Mouse (Mus musculus): Measurements from ENCODE around the gene Gm3233. TPM values are rescaled to one million over a fixed set of nuclear protein-coding genes. Genes with fewer than 3 reads are reported as not detected.
"Not testable (repeated sequence)": the region's sequence is repeated elsewhere in the genome, so short reads cannot be mapped to it uniquely, and the experiment has no call there.

The Gm3233 gene
- total and polyA plus RNA-seq, 3 experiments, result not detected

DNA sequence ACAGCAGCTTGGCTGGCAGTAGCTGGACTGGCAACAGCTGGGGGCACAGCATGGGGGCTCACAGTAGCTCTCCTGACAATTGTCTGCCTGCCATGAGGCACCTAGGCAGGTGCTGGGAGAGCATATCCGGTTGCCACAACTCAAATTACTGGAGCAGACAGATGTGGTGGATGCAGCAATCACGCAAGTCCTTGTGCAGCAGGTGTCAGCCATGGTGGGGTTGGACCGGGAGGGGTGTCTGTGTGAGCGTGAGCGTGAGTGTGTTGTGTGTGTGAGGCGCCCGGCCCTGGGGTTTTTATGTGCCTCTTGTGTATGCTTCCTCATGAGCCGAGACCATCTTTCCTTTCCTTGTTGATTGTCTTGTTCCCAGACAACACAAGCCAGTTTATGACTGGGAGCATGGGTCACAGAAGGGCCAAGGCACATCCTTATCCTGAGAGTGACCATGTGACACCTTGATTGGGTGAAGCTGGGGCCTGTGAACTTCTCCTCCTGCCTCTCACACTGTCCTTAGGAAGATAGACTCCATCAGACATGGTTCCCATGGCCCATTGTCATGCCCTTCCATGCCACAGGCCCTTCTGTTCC, 39.5 kb upstream of the Gm3233 start, which contains the start of gene Gm19668:
Gene Gm19668 (minus strand): TSS at position 213 of the 588 bp plus-strand sequence.
- Histone ChIP-seq H3K9me3 (replicated peaks; ENCODE audit: insufficient read depth, low read length) (no peaks in the 10 kb centered on the region), H3K4me3 (ENCODE audit: control insufficient read depth in 1 of 2, insufficient read depth in 1 of 2, low read depth in 2 of 2, low read length in 2 of 2) (no peak within 1 kb of the TSS), H3K27ac (ENCODE audit: control insufficient read depth, low read depth, low read length) (no peak within 1 kb of the TSS), H3K9ac (ENCODE audit: control insufficient read depth, low read depth, low read length, poor library complexity, severe bottlenecking) (no peak within 1 kb of the TSS), H3K27me3 (ENCODE audit: control insufficient read depth in 1 of 2, insufficient read depth in 2 of 2, low read length in 2 of 2) (peaks cover 5 to 8% of the 10 kb centered on the region in 2 experiments), H3K79me2 (ENCODE audit: control insufficient read depth, insufficient read depth, low read length, poor library complexity) (no peaks in the 10 kb centered on the region), H3K36me3 (ENCODE audit: control insufficient read depth in 1 of 2, insufficient read depth in 2 of 2, low read length in 2 of 2) (no peaks in the 10 kb centered on the region), H3K4me1 (ENCODE audit: control insufficient read depth in 1 of 2, insufficient read depth in 2 of 2, low read length in 2 of 2) (no peaks in the 10 kb centered on the region)
- DNase-seq (ENCODE audit: low read depth, low spot score), result no peak
- TF ChIP-seq USF2 (IDR thresholded peaks at IDR 0.05; ENCODE audit: borderline replicate concordance in 1 of 2, insufficient read depth in 1 of 2, low read depth in 1 of 2, low read length in 2 of 2) (no peak), EP300 (IDR thresholded peaks at IDR 0.05; ENCODE audit: low read depth in 1 of 2, low read length in 2 of 2) (no peak), USF1 (IDR thresholded peaks at IDR 0.05; ENCODE audit: low read depth, low read length) (no peak), NELFE (IDR thresholded peaks at IDR 0.05; ENCODE audit: low read depth, low read length) (no peak), MAZ (IDR thresholded peaks at IDR 0.05; ENCODE audit: low read depth, low read length) (no peak), UBTF (IDR thresholded peaks at IDR 0.05; ENCODE audit: borderline replicate concordance, insufficient read depth, low read depth, low read length) (no peak), MYB (IDR thresholded peaks at IDR 0.05; ENCODE audit: low read depth, low read length) (no peak), JUND (IDR thresholded peaks at IDR 0.05; ENCODE audit: low read depth, low read length) (no peak), TBP (IDR thresholded peaks at IDR 0.05; ENCODE audit: low read depth, low read length) (no peak)

GRCm38 (mm10) chr10:77798164-77798920, 38.9 kb upstream of the Gm3233 start:
- H3K9ac ChIP-seq (ENCODE audit: control insufficient read depth, low read depth, low read length, poor library complexity, severe bottlenecking); H3K4me1 ChIP-seq (ENCODE audit: control insufficient read depth in 1 of 2, insufficient read depth in 2 of 2, low read length in 2 of 2); H3K79me2 ChIP-seq (ENCODE audit: control insufficient read depth, insufficient read depth, low read length, poor library complexity); H3K9me3 ChIP-seq (replicated peaks; ENCODE audit: insufficient read depth, low read length); H3K27ac ChIP-seq (ENCODE audit: control insufficient read depth, low read depth, low read length); H3K36me3 ChIP-seq (ENCODE audit: control insufficient read depth in 1 of 2, insufficient read depth in 2 of 2, low read length in 2 of 2); DNase-seq (ENCODE audit: low read depth, low spot score); H3K27me3 ChIP-seq (ENCODE audit: control insufficient read depth in 1 of 2, insufficient read depth in 2 of 2, low read length in 2 of 2); H3K4me3 ChIP-seq (ENCODE audit: control insufficient read depth in 1 of 2, insufficient read depth in 1 of 2, low read depth in 2 of 2, low read length in 2 of 2): not testable (repeated sequence)

DNA sequence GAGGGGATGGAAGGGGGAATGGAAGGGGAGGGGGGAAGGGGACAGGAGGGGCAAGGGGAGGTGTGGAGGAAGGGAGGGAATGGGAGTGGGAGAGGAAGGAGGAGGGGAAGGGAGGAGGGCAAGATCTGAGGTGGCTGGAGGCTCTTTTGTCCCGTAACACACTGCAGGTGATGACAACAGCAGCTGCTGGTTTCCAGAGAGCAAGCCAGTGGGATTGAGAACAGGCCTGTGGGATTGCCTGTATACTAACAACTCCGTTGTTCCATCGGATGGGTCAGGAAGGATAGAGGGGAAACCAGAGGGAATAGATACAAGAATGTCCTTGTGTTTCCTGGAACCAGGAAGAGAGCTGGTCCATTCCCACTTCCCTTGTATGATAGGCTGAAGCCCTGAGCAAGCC, 38.2 kb upstream of the Gm3233 start:
- Histone ChIP-seq H3K9me3 (replicated peaks; ENCODE audit: insufficient read depth, low read length) (no peaks in the 10 kb centered on the region), H3K27me3 (ENCODE audit: control insufficient read depth in 1 of 2, insufficient read depth in 2 of 2, low read length in 2 of 2) (peaks cover 0 to 6% of the 10 kb centered on the region in 2 experiments), H3K4me1 (ENCODE audit: control insufficient read depth in 1 of 2, insufficient read depth in 2 of 2, low read length in 2 of 2) (no peaks in the 10 kb centered on the region), H3K4me3 (ENCODE audit: control insufficient read depth in 1 of 2, insufficient read depth in 1 of 2, low read depth in 2 of 2, low read length in 2 of 2) (no peak overlapping the region), H3K79me2 (ENCODE audit: control insufficient read depth, insufficient read depth, low read length, poor library complexity) (no peaks in the 10 kb centered on the region), H3K27ac (ENCODE audit: control insufficient read depth, low read depth, low read length) (no peak overlapping the region), H3K9ac (ENCODE audit: control insufficient read depth, low read depth, low read length, poor library complexity, severe bottlenecking) (no peak overlapping the region), H3K36me3 (ENCODE audit: control insufficient read depth in 1 of 2, insufficient read depth in 2 of 2, low read length in 2 of 2) (no peaks in the 10 kb centered on the region)
- no peak for DNase-seq (ENCODE audit: low read depth, low spot score)
- no peak for TF ChIP-seq TBP (IDR thresholded peaks at IDR 0.05; ENCODE audit: low read depth, low read length)
- TF ChIP-seq ZKSCAN1 (IDR thresholded peaks at IDR 0.05; ENCODE audit: low read depth, low read length), result no peak
- no peak for TF ChIP-seq MXI1 (IDR thresholded peaks at IDR 0.05; ENCODE audit: low read depth, low read length)
- TF ChIP-seq MYB (IDR thresholded peaks at IDR 0.05; ENCODE audit: low read depth, low read length), result no peak
- TF ChIP-seq SMC3 (IDR thresholded peaks at IDR 0.05; ENCODE audit: low read depth, low read length), result no peak
- no peak for TF ChIP-seq CHD2 (IDR thresholded peaks at IDR 0.05; ENCODE audit: low read length)
- no peak for TF ChIP-seq MAX (IDR thresholded peaks at IDR 0.05; ENCODE audit: low read length)
- no peak for TF ChIP-seq CHD1 (IDR thresholded peaks at IDR 0.05; ENCODE audit: low read depth, low read length)
- TF ChIP-seq MAFK (IDR thresholded peaks at IDR 0.05; ENCODE audit: borderline replicate concordance, low read depth, low read length), result no peak
- TF ChIP-seq GATA1 (IDR thresholded peaks at IDR 0.05; ENCODE audit: low read depth, low read length), result no peak
- no peak for TF ChIP-seq ZNF384 (IDR thresholded peaks at IDR 0.05; ENCODE audit: low read depth, low read length)
- no peak for TF ChIP-seq RAD21 (IDR thresholded peaks at IDR 0.05; ENCODE audit: low read depth, low read length)
- TF ChIP-seq BHLHE40 (IDR thresholded peaks at IDR 0.05; ENCODE audit: borderline replicate concordance, low read depth, low read length), result no peak
- TF ChIP-seq ZC3H11A (IDR thresholded peaks at IDR 0.05; ENCODE audit: low read depth, low read length), result no peak
- no peak for TF ChIP-seq ELF1 (IDR thresholded peaks at IDR 0.05; ENCODE audit: low read depth, low read length)
- TF ChIP-seq EP300 (IDR thresholded peaks at IDR 0.05; ENCODE audit: low read depth in 1 of 2, low read length in 2 of 2), result no peak
- TF ChIP-seq NELFE (IDR thresholded peaks at IDR 0.05; ENCODE audit: low read depth, low read length), result no peak

Data from MEL (cell line).